Mouse (Mus musculus): ENCODE data around the gene Phactr4.

- TF ChIP-seq CTCF (IDR thresholded peaks at IDR 0.05; ENCODE audit: low read depth, low read length) (no peak), POLR2A (IDR thresholded peaks at IDR 0.05; ENCODE audit: extremely low read depth, insufficient read depth, low read length) (no peak)
These were observed 41.2 kb downstream of the Phactr4 start for GRCm38 (mm10) chr4:132380965-132381616.

Data from liver, adult 2 months (tissue).